Mouse (Mus musculus) central nervous system, embryonic 14 days (tissue): Measurements from ENCODE around the gene Snx5. TPM values are rescaled to one million over a fixed set of nuclear protein-coding genes. Genes with fewer than 3 reads are reported as not detected.

Source experiments
- polyA plus RNA-seq: library from polyadenylated mRNA; depleted of rRNA; stranded (reverse); fragments of >200 nt; gene quantifications from 2 replicates; pipeline ENCODE4 v1.2.3, GENCODE M21; 2012; rRNA removed

Gene Snx5
- polyA plus RNA-seq = 81.9 and 91.7 TPM in 2 replicates

GRCm38 (mm10) chr2:144270507-144271420 lies at the start of gene Snx5, which contains the start of gene Mgme1:
Gene Snx5 (minus strand): TSS chr2:144270906.
Gene Mgme1 (plus strand): TSS chr2:144270663.

Other genes with a start within 250 kb of the Snx5 start
- not detected in 2 replicates for gene Banf2, start 237.8 kb downstream of the Snx5 start, polyA plus RNA-seq
- 8.0 TPM in 2 replicates for gene Mgme1, start 243 bp downstream of the Snx5 start, polyA plus RNA-seq
- 0.05 and 0.49 TPM in 2 replicates for gene Ovol2, start 61.2 kb upstream of the Snx5 start, polyA plus RNA-seq
- 31.3 and 32.8 TPM in 2 replicates for gene Kat14, start 98.1 kb upstream of the Snx5 start, polyA plus RNA-seq
- not detected in 2 replicates for gene Pet117, start 98.1 kb upstream of the Snx5 start, polyA plus RNA-seq